Mouse (Mus musculus) megakaryocyte, embryonic 14.5 days (primary cell): ENCODE data around the gene Topors.

Experiments
- FLI1 ChIP-seq: IDR thresholded peaks from 2 replicates; pipeline ENCODE4 v1.6.1; 2012; ENCODE audit warnings: low read length, inconsistent platforms, mixed read lengths
- GATA1 ChIP-seq: IDR thresholded peaks from 3 replicates; pipeline ENCODE4 v1.6.1; 2012; ENCODE audit warnings: mixed read lengths, low read length, inconsistent platforms, borderline replicate concordance

GRCm38 (mm10) chr4:40221004-40221760, 48.5 kb downstream of the Topors start:
- TF ChIP-seq GATA1 (no peak), FLI1 (no peak)
